Mouse (Mus musculus): Measurements from ENCODE around the gene Rhag.

- TF ChIP-seq POLR2A (IDR thresholded peaks at IDR 0.05; ENCODE audit: extremely low read depth, insufficient read depth, low read length) (no peak), CTCF (IDR thresholded peaks at IDR 0.05; ENCODE audit: extremely low read depth, insufficient read depth, low read length) (no peak)
Observed at GRCm38 (mm10) chr17:40873582-40874011, 62.7 kb downstream of the Rhag start.
